Mouse (Mus musculus): ENCODE results near the gene Gfpt1.
"Not testable (repeated sequence)": the region's sequence is repeated elsewhere in the genome, so short reads cannot be mapped to it uniquely, and the experiment has no call there.

GRCm38 (mm10) chr6:87031310-87031709, 11.3 kb upstream of the Gfpt1 start:
- TF ChIP-seq POLR2AphosphoS2 (IDR thresholded peaks at IDR 0.05; ENCODE audit: insufficient read length, low read depth); MAX (IDR thresholded peaks at IDR 0.05; ENCODE audit: low read depth); TCF3 (IDR thresholded peaks at IDR 0.05; ENCODE audit: insufficient read length, low read depth): not testable (repeated sequence)

All from myocyte (in vitro differentiated cells).